Mouse (Mus musculus) stomach, embryonic 15.5 days (tissue): ENCODE measurements around the gene Med16. TPM values are rescaled to one million over a fixed set of nuclear protein-coding genes. Genes with fewer than 3 reads are reported as not detected.

Experiments
- ATAC-seq: fragments of 200-750 bp; cut with Nextera tagmentation; 2 replicates; pipeline ENCODE4 v1.8.0; 2017; ENCODE audit warnings: low read depth, moderate number of reproducible peaks, moderate TSS enrichment; ENCODE audit not compliant: insufficient read depth, low FRiP score
- H3K27ac ChIP-seq: fragments of 300-500 bp; sonication (generic); 2 replicates; pipeline ENCODE4 v1.5.1; 2015; ENCODE audit warnings: mild to moderate bottlenecking, inconsistent platforms
- H3K27me3 ChIP-seq: fragments of 300-500 bp; sonication (generic); replicated peaks from 2 replicates; pipeline ENCODE4 v1.6.1; 2015; ENCODE audit warnings: inconsistent platforms
- H3K36me3 ChIP-seq: fragments of 300-500 bp; sonication (generic); 2 replicates; pipeline ENCODE4 v1.6.1; 2015; ENCODE audit warnings: inconsistent platforms
- H3K4me1 ChIP-seq: fragments of 300-500 bp; sonication (generic); 2 replicates; pipeline ENCODE4 v1.6.1; 2015; ENCODE audit warnings: inconsistent platforms
- H3K4me2 ChIP-seq: fragments of 300-500 bp; sonication (generic); 2 replicates; pipeline ENCODE4 v1.6.1; 2015; ENCODE audit warnings: mild to moderate bottlenecking, inconsistent platforms
- H3K4me3 ChIP-seq: fragments of 300-500 bp; sonication (generic); replicated peaks from 2 replicates; pipeline ENCODE4 v1.5.1; 2015; ENCODE audit warnings: inconsistent platforms
- H3K9ac ChIP-seq: fragments of 300-500 bp; sonication (generic); 2 replicates; pipeline ENCODE4 v1.6.1; 2015; ENCODE audit warnings: inconsistent platforms
- H3K9me3 ChIP-seq: fragments of 300-500 bp; sonication (generic); 2 replicates; pipeline ENCODE4 v1.6.1; 2016; ENCODE audit warnings: inconsistent platforms
- WGBS: fragments of 180-500 bp; shearing (Covaris S2); methylation state at CpG from one replicate; pipeline ENCODE4 v1.1.7; 2015; 5-methylcytosine and 5-hydroxymethylcytosine counted together
- polyA plus RNA-seq: library from polyadenylated mRNA; unstranded; fragments of >200 nt; fragmentation: Nextera tagmentation; extraction: Ambion mirVana; gene quantifications from 2 replicates; pipeline ENCODE4 v1.2.1, GENCODE M21; 2015

Med16 gene
- polyA plus RNA-seq = 43.6 and 47.8 TPM in 2 replicates

DNA sequence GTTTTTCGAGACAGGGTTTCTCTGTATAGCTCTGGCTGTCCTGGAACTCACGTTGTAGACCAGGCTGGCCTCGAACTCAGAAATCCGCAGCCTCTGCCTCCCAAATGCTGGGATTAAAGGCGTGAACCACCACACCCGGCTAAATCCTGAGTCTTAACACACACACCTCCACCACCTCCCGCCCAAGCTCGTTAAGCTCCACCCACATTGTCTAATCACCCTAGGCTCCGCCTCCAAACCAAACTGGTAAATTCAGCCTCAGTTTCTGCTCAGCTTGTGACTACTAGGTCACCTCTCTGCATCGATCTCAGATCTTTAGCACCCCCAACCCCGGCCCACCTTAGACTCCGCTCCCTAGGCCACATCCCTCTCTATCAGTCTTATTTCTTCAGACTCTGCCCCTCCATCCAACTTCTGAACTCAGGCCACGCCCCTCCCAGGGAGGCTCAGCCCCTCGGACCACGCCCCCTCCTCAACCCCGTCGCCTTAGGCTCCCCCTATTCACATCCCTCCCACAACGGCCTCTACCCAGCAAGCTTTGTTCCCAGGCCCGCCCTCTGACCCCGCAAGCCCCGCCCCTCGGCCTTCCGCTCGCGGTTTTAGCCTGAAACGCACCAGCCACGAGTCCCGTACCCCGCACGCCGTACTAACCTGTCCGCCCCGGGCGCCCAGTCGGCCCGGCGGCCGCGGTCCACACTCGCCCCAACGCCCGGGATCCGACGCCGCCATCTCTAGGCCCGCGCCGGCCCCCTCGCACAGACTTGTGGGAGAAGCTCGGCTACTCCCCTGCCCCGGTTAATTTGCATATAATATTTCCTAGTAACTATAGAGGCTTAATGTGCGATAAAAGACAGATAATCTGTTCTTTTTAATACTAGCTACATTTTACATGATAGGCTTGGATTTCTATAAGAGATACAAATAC is at the start of gene Med16:
Gene Med16, minus strand, starts transcription at position 757 of the 925 bp plus-strand sequence.
- Histone ChIP-seq H3K36me3 (peaks cover 45% of the 10 kb centered on the region), H3K27me3 (no peaks in the 10 kb centered on the region), H3K4me1 (peaks cover 9% of the 10 kb centered on the region), H3K9me3 (no peaks in the 10 kb centered on the region), H3K9ac (peak within 1 kb of the TSS; percentile 98), H3K4me2 (peak within 1 kb of the TSS; percentile 54), H3K4me3 (peak within 1 kb of the TSS; percentile 71), H3K27ac (peak within 1 kb of the TSS; percentile 97)
- peak; percentile 95 for ATAC-seq
- WGBS = 2% methylated on average over 52 of the region's 52 CpGs

DNA sequence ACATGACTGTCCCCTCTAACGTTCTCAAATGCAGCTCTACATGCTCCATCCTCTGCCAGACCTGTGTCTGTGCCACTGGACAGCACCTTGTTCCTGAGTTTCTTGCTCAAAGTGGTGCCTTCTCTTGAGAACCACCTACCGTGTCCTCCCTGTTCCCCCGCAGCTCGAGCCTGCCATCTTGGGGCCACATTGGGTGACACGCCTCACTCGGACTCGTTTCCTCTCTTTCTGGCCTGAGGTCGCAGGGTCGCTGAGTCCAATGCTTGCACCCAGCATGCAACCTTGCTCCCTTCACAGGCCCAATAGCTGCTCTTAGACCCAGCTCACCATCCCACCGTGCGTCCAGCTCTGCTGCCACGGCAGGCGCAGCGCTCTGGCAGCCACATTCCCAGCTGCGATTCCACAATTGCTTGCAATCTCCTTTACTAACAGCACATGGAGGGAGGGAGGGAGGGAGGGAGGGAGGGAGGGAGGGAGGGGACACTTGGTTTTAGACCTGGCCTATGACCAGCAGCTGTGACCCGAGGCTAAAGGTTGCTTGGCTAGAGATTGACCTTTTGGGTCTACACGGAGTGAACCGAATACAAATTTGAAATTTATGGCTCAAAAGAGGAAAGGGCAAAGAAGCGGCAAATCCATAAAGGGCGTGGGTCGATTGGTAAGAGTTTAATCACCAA is 49.6 kb upstream of the Med16 start:
- ATAC-seq = no peak
- Histone ChIP-seq H3K9ac (no peak overlapping the region), H3K4me2 (peak overlapping the region; percentile 43), H3K27me3 (no peaks in the 10 kb centered on the region), H3K4me1 (peaks cover 15% of the 10 kb centered on the region), H3K4me3 (no peak overlapping the region), H3K27ac (no peak overlapping the region), H3K36me3 (0 out of 2 replicates have a peak, but pooled peaks cover 10% of the 10 kb centered on the region), H3K9me3 (no peaks in the 10 kb centered on the region)
- 11% methylated on average over 21 of the region's 21 CpGs for WGBS

DNA sequence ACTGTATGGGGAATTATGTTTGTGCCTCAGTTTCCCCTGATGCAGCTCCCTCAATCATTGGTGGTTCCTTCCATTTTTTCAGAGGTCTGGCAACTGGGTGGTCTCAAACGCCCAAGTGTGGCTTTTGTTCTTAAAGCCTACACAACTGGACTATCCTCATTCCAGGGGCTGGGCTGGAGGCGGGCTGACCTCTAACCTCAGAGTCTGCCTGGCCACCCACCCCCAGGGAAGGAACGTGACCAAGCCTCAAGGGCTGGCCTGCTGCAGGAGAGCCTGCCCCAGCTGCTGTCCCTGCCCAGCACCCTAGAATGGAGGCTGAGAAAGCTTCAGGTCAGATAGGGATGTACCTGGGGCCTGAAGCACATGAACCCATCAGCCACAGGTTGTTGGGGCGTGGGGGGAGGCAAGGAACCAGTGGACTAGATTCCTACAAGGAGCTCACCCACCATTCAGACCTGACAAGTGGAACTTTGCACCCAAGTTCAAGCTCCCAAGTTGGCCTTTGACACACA is 48.0 kb upstream of the Med16 start:
- Histone ChIP-seq H3K27me3 (no peaks in the 10 kb centered on the region), H3K4me1 (peaks cover 15% of the 10 kb centered on the region)
- 29% methylated on average over 4 of the region's 4 CpGs for WGBS

DNA sequence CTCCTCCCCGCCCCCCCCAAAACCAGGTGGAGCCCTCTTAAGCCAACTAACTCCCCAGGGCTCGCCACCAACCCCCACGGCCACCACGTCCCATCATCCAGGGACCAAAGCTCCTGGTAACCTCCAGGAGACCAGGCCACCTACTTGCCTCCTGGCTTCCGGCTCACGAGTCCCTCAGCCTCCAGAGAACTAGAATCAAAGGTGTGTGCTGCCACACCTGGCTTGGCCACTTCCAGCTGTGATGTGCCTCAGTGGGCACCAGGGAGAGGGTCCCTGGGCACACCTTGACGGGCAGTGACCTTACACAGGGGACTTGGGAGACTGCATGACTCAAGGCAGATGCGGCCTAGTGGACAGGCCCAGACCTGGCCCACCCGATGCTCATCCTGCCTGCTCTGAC is 47.0 kb upstream of the Med16 start:
- H3K36me3 ChIP-seq = peaks cover 15% of the 10 kb centered on the region
- H3K27ac ChIP-seq = no peak overlapping the region
- no peaks in the 10 kb centered on the region for H3K9me3 ChIP-seq
- no peak for ATAC-seq
- H3K4me2 ChIP-seq = no peak overlapping the region
- no peak overlapping the region for H3K4me3 ChIP-seq
- H3K9ac ChIP-seq = no peak overlapping the region
- WGBS = 70% methylated on average over 9 of the region's 9 CpGs
- H3K4me1 ChIP-seq = peaks cover 7% of the 10 kb centered on the region
- H3K27me3 ChIP-seq = no peaks in the 10 kb centered on the region

More for the DNA sequence above, 48.0 kb upstream of the Med16 start:
- H3K9ac ChIP-seq = no peak overlapping the region
- no peaks in the 10 kb centered on the region for H3K9me3 ChIP-seq
- H3K36me3 ChIP-seq = peaks cover 8% of the 10 kb centered on the region; the same call in 1 of the 2 replicates
- H3K27ac ChIP-seq = no peak overlapping the region
- no peak overlapping the region for H3K4me2 ChIP-seq
- H3K4me3 ChIP-seq = no peak overlapping the region
- ATAC-seq = no peak

DNA sequence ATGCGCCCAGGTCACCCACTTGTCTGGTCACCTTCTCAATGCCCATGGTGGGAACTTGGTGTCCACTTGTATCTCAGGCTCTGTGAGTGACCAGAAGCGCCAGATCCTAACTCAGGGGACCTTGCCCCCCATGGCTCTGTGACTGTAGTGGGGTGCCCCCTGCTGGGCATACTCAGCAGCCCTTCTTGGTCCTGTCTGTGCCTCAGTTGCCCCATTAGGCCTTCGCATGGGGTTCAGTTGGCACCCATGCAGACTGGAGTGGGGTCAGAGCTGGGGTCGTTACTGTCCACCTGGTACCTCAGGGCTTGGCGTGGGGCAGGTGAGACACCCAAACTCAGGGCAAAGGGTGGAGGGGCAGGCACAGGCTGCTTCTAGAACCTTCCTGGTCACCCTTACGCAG is 45.2 kb upstream of the Med16 start:
- Histone ChIP-seq H3K9me3 (no peaks in the 10 kb centered on the region), H3K4me2 (no peak overlapping the region), H3K36me3 (peaks cover 32% of the 10 kb centered on the region), H3K27ac (no peak overlapping the region), H3K27me3 (no peaks in the 10 kb centered on the region), H3K9ac (no peak overlapping the region), H3K4me3 (no peak overlapping the region), H3K4me1 (peaks cover 5% of the 10 kb centered on the region; the same call in 1 of the 2 replicates)
- no peak for ATAC-seq
- WGBS = 83% methylated on average over 6 of the region's 6 CpGs

DNA sequence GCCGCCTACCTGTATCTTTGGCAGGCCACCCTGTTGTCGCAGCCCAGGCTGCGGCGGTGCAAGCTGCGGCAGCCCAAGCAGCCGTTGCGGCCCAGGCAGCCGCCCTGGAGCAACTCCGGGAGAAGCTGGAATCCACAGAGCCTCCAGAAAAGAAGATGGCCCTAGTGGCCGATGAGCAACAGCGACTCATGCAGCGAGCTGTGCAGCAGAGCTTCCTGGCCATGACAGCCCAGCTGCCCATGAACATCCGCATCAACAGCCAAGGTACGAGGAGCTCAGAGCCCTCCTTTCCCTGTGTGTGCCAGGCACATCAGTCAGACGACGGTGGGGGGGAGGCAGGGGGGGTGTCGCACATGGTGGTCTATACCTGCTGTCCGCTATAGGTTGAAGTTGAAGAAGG is 41.9 kb upstream of the Med16 start:
- no peak for ATAC-seq
- no peaks in the 10 kb centered on the region for H3K27me3 ChIP-seq
- H3K9me3 ChIP-seq = no peaks in the 10 kb centered on the region
- peaks cover 37% of the 10 kb centered on the region for H3K36me3 ChIP-seq
- no peak overlapping the region for H3K4me3 ChIP-seq
- 84% methylated on average over 18 of the region's 18 CpGs for WGBS
- H3K4me2 ChIP-seq = no peak overlapping the region
- H3K27ac ChIP-seq = no peak overlapping the region
- H3K9ac ChIP-seq = no peak overlapping the region
- peaks cover 20% of the 10 kb centered on the region for H3K4me1 ChIP-seq

DNA sequence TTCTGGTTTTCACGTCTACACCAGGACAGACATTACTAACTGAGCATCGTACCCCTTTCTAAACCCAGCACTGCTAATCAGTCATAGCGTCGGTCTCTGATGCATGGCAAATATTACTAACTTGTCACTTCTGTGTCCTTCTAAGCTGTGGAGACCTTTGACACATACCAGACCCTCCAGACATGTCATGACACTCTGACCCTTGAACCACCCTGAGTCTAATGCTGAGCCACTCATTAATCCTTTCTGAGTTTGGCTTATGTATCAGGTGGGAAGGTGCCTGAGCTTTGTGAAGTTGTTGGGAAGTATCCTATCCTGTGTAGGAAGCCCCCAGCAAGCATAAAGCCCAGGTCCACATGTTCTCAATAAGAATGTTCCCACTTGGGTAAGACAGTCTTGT is 41.1 kb upstream of the Med16 start:
- H3K27me3 ChIP-seq = no peaks in the 10 kb centered on the region
- H3K27ac ChIP-seq = no peak overlapping the region
- peaks cover 28% of the 10 kb centered on the region for H3K4me1 ChIP-seq
- no peak overlapping the region for H3K4me3 ChIP-seq
- peaks cover 37% of the 10 kb centered on the region for H3K36me3 ChIP-seq
- no peaks in the 10 kb centered on the region for H3K9me3 ChIP-seq
- H3K9ac ChIP-seq = no peak overlapping the region
- H3K4me2 ChIP-seq = no peak overlapping the region
- no peak for ATAC-seq
- WGBS = 72% methylated on average over 4 of the region's 4 CpGs

DNA sequence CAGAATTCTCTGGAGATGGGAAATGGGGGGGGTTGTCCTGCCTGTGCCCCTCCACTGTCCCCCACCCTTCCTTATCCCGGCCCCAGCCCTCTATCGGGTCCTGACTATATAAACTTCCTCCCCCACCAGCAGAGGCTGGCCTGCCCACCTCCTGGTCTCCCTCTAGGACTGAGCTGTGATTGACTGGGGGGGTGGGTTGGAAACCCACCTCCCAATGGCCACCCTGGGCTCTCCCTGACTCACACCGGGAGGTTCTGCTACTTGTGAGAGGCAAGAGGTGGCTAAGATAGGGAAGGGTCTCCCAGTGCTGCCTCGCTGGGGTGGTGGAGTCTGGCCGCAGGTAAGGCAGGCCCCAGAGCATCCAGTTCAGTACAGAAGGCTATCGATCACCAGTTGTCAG is 38.8 kb upstream of the Med16 start:
- H3K36me3 ChIP-seq = peaks cover 31% of the 10 kb centered on the region
- H3K4me1 ChIP-seq = peaks cover 42% of the 10 kb centered on the region
- no peak for ATAC-seq
- peak overlapping the region; percentile 40; the same call in 1 of the 2 replicates for H3K4me2 ChIP-seq
- no peaks in the 10 kb centered on the region for H3K9me3 ChIP-seq
- WGBS = 50% methylated on average over 6 of the region's 6 CpGs
- no peaks in the 10 kb centered on the region for H3K27me3 ChIP-seq
- H3K4me3 ChIP-seq = no peak overlapping the region
- H3K9ac ChIP-seq = no peak overlapping the region
- peak overlapping the region; percentile 86; the same call in 1 of the 2 replicates for H3K27ac ChIP-seq

DNA sequence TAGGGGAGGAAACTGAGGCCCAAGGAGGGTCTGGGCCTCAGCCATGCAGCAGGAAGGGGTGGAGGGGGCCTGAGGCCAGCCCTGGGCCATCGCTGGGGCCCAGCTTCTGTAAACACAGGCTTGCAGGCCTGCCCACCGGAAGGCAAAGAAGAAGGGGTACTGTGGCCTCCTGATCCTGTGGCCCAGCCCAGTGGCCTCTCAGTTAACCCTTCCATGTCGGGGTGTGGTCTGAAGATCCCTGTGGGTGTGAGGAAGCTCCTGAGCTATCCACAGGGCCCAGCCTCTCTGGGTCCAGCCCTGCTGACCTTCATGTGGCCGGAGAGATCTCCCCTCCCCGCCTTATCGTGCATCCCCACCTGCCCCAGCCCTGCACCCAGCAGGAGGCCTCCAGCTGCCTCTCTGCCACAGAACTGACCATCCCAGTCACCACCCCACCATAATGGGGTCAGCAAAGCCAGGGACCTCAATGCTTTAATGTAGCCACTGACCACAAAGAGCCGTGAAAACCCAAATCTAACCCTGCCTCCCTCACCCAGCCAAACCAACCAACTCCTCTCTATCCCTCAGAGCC is 38.1 kb upstream of the Med16 start:
- H3K4me2 ChIP-seq = peak overlapping the region; percentile 40
- no peaks in the 10 kb centered on the region for H3K27me3 ChIP-seq
- H3K4me1 ChIP-seq = peaks cover 42% of the 10 kb centered on the region
- WGBS = 21% methylated on average over 7 of the region's 7 CpGs
- H3K27ac ChIP-seq = peak overlapping the region; percentile 86
- peak; percentile 41 for ATAC-seq
- H3K36me3 ChIP-seq = peaks cover 34% of the 10 kb centered on the region
- H3K9me3 ChIP-seq = no peaks in the 10 kb centered on the region
- peak overlapping the region; percentile 4; the same call in 1 of the 2 replicates for H3K9ac ChIP-seq
- peak overlapping the region; percentile 16 for H3K4me3 ChIP-seq

DNA sequence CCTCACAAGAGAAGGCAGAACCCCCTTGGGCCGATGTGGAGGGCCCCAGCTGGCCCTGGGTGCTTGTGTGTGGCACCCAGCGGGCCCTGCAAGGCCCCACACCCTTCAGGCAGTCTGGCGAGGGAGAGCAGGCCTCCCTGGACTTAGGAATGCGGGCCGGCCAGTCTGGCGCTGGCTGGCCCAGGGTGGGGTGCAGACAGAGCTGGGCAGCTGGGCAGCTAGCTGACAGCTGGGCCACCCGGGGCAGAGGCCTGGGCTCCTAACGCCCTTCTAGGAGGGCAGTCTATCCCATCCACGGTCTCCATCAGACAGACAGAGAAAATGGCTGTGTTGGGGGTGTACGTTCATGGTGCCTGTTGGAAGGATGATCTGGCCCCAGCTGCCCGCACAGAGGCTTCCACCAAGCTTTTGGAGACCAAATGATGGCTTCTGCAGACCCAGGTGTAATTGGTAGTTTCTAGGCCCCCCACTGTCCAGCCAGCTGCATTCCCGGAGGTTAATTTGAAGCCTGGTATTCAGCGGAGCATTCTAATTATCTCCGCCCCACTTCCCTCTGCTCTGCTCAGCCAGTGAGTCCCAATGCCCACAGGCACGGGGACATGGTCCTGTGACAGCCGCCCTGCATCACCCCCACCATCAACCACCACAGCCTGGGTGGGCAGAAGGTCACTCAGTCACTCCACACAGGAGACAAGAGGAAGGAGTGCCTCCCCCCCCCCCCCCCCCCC is 36.9 kb upstream of the Med16 start:
- ATAC-seq = peak; percentile 71
- H3K9me3 ChIP-seq = no peaks in the 10 kb centered on the region
- H3K27me3 ChIP-seq = no peaks in the 10 kb centered on the region
- H3K36me3 ChIP-seq = peaks cover 26% of the 10 kb centered on the region
- H3K9ac ChIP-seq = no peak overlapping the region
- H3K4me1 ChIP-seq = peaks cover 42% of the 10 kb centered on the region
- H3K4me3 ChIP-seq = 0 out of 2 replicates have a peak overlapping the region, but pooled peaks have one; percentile 3
- peak overlapping the region; percentile 86 for H3K27ac ChIP-seq
- WGBS = 31% methylated on average over 16 of the region's 16 CpGs
- H3K4me2 ChIP-seq = peak overlapping the region; percentile 40

DNA sequence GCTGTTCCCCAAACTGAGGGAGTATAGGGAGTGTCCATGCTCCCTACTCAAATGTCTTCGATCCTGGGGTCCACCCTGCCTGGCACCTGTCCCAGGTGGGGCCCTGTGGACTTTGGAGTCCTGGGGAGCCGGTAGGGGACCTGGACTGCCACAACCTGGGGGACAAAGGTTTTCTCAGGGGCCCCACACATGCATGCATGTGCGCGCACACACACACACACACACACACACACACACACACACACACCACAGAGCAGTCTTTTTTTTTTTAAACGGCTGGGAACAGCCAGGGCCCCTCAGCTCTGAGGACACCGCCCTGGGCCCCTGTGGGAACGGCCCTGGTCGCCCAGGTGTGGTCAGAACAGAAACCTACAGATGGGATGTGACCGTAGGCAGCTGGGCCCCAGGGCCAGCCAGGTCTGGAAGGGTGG is 34.8 kb upstream of the Med16 start:
- Histone ChIP-seq H3K27ac (peak overlapping the region; percentile 86), H3K4me1 (peaks cover 42% of the 10 kb centered on the region), H3K27me3 (no peaks in the 10 kb centered on the region), H3K4me3 (no peak overlapping the region), H3K9me3 (no peaks in the 10 kb centered on the region), H3K36me3 (peaks cover 5% of the 10 kb centered on the region), H3K4me2 (0 out of 2 replicates have a peak overlapping the region, but pooled peaks have one; percentile 19), H3K9ac (no peak overlapping the region)
- peak; percentile 66 for ATAC-seq
- 58% methylated on average over 9 of the region's 9 CpGs for WGBS
